Mouse (Mus musculus) embryo, embryonic 10 days (tissue): ENCODE results near the gene Clmp.

Experiments used
- DNase-seq: peaks from one replicate; pipeline ENCODE4 v3.0.0-alpha.2; 2015; ENCODE audit warnings: low spot score

Clmp gene

GRCm38 (mm10) chr9:40685801-40686420 lies at the start of gene Clmp:
TSS of gene Clmp (plus strand) at chr9:40685962.
- peak; percentile 64 for DNase-seq

DNA sequence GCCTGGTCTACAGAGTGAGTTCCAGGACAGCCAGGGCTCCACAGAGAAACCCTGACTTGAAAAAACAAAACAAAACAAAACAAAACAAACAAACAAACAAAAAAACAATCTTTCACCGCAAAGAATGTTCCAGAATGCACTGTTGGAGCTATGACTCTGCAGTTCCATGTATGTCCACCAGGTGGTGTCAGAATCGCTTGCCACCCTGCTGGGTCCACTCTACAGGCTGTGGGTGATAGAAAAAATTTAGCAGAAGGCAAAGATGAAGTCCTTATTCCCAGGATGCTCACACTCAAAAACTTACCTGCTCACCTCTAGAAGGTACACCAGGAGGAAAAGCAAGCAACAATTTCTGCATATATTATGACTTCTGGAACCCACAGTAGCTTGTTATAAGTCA lies 49.7 kb upstream of the Clmp start:
- DNase-seq, result peak; percentile 74

- no peak for DNase-seq
These were observed 47.9 kb upstream of the Clmp start for GRCm38 (mm10) chr9:40637705-40638393.

DNA sequence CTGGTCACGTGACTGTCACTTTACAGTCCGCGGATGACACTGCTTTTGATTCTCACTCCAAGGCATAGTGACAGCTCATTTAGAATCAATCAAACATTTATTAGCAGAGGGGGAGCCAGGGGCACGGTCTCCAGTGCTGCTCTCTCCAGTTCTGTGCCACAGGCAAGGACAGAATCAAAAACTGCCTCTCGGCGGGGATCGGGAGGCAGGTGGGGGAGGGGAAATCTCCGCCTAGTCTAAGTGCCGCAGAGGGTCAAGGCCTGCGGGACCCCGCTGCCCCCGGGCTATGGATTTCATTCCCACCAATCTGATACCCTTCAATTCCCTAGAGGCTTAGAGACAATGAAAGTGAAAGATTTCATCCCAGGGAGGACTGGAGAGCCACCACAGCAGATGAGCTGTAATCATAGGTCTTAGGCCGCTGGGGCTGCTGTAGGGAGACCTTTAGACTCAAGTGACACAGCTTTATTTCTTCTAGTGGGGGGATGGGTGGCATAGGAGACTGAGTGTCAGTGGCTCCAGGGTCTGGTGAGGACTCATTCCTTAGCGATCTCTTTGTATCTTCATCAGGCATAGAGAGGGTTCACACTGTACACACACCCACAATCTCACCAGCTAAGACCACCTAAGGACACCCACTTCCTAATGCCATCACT lies 47.2 kb upstream of the Clmp start:
- DNase-seq, result peak; percentile 79

GRCm38 (mm10) chr9:40639536-40640187 lies 46.1 kb upstream of the Clmp start:
- DNase-seq, result no peak

DNA sequence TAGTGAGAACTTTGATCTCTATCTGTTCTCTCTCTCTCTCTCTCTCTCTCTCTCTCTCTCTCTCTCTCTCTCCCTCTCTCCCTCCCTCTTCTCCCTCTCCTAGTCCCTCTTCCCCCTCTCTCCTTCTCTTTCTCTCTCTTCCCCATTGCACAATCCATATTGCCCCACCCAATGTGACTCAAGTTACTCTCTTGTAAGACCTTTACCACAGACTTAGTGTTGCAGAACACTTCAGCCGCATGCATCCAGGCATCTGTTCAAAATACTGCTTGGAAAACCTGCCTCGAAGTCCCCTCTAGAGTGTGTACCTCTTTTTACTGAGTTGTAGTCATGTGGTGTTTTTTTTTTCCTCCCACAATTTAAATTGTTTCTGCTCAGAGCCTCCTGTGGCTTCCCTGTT lies 44.4 kb upstream of the Clmp start:
- DNase-seq, result no peak

DNA sequence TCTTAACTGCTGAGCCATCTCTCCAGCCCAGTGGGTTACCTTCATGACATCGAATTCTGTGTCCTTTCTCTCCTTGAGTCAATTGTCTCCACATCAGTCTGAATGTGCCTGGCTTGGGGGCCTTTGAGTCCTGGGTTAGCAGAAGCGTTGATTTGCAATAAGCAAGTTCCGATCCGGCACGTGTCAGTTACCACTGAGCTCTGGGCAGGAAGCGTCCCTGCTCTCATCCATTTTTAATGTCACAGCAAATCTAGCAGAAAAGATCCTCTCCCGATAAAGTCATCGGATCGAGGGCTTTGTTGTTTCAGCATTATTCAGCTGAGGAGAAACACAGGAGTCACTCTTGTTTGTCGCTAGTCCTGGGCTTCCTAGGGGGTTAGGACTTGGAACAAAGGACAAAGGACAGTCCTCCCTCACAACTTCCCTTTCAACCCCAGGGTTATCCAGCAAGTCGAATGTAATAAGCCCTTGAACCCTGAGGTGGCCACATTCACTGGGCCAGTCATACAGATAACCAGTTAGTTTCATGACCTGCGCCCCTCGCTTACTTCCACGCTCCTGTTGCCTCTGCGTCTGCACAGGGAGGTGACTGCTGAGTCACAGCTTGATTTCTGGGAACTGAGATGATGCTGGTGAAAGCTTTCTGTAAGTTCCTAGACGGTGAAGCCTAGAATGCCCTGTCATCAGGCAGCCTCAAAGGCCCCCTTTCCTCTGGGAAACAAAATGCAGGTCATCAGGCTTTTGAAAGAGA lies 43.1 kb upstream of the Clmp start:
- peak; percentile 37 for DNase-seq

- DNase-seq, result no peak
These were observed 36.3 kb upstream of the Clmp start for GRCm38 (mm10) chr9:40649444-40649843.

GRCm38 (mm10) chr9:40649983-40650382 lies 35.8 kb upstream of the Clmp start:
- no peak for DNase-seq

GRCm38 (mm10) chr9:40651239-40651859 lies 34.4 kb upstream of the Clmp start:
- DNase-seq, result no peak

GRCm38 (mm10) chr9:40652757-40653156 lies 33.0 kb upstream of the Clmp start:
- no peak for DNase-seq

DNA sequence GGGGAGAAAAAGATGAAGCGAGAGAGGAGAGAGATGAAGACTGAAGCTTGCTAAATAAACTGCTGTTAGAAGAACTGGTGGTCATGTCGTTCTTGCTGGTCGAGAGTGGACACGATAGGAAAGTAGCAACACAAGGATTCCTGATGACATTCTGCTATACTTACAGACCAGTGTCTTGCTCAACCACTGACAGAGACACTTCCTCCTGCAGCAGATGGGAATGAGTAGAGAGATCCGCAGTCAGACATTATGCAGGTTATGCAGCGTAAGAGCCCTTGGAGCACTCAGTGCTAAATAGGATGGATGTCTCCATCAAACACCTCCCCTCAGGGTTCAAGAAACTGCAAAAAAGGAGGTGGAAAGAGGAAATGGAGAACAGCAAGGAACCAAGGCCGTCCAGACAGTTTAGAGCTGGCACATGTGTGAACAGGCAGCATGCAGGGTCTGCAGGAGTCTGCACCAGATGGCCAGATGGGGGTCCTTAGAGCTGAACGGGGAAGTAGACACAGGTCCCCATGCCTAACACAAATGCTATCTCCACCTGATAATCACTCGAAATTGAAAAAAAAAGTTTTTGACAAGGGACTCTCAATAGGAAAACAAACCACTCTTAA lies 19.5 kb upstream of the Clmp start:
- no peak for DNase-seq

DNA sequence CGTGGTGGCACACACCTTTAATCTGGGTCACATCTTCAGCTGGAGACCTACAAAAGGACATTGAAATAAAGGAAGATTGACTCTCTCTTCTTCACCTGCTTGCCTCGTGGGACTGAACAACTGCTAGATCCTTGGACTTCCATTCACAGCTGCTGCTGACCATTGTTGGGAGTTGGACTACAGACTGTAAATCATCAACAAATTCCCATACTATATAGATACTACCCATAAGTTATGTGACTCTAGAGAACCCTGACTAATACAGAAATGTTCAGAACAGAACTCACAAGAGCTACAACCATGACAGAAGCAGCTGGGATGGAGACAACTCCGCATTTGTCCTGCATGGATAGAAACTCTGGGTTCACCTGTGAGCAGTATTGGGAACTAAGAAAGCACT lies 15.4 kb upstream of the Clmp start, which contains the start of gene Gm21915:
TSS of gene Gm21915 (plus strand) at position 301 of the 400 bp plus-strand sequence.
- no peak for DNase-seq

DNA sequence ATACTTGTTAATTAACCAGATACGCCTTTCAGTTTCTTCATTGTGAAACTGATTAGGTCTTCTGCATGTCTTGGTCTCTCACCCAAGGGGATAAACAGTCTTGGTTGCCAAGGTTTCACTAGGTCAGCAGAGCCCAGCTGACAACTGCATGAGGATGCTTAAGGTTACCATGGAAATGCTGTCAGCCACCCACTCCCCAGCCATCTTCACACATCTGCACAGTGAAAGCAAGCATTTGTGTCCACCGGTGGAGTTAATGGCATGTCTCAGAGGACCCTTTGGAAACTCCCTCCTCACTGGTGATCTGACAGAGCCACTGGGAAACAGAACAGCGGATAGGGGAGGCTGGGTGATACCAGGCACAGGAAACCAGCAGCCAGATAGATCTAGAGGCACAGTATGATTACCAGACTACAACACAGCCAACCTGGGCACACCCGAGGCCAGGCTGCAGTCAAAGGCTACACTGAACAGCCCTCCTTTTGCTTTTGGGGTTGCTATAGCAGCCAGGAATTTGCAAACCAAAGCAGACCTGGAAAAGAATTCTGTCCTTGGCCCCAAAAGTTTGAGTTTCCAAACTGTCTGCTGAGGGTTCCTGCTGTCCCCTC lies 14.3 kb upstream of the Clmp start:
- peak; percentile 59 for DNase-seq

GRCm38 (mm10) chr9:40675203-40675958 lies 10.4 kb upstream of the Clmp start:
- no peak for DNase-seq

GRCm38 (mm10) chr9:40678653-40679052 lies 7.1 kb upstream of the Clmp start:
- no peak for DNase-seq

DNA sequence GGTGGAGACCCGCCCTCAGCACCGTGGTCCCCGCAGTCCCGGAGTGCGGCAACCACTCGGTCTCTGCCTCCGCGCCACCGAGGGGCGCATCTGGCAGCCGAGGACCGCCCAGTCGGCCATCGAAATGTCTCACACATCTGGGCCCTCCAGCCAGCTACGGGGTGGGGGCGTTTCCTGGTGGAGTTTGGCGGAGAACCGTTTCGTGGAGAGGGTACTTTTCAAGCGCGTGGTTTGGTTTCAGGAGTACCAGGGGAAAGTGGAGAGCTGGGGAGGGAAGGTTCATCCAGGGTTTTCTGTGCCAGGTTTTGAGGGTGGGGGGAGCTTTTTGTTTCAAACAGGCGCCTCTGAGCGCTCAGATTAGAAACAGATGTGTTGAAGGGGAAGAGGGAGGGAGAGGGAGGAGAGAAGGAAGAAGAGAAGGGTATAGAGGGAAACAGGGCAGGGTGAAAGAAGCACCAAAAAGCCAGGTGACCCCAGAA lies 698 bp downstream of the Clmp start:
- peak; percentile 67 for DNase-seq

- DNase-seq, result no peak
These were observed 1.3 kb downstream of the Clmp start for GRCm38 (mm10) chr9:40687053-40687452.

GRCm38 (mm10) chr9:40687553-40687952 lies 1.8 kb downstream of the Clmp start:
- DNase-seq, result no peak

DNA sequence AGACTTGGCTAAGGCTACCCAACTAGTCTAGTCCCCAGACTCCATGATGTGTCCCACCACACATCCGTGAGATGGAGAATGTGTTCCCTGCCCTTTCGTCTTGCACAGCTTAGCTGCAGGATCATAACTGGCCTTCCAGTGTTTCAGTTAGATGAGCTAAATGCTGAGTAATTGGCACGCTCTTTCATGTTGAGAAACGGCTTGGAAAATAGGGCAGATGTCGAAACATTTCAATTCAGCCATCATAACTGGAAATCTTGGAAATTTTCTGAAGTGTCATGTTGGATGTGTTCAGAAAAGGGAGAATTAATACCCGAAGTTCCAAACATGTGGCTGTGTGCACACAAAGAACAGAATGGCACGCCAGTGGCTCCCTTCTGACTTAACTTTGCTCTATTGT lies 4.7 kb downstream of the Clmp start:
- no peak for DNase-seq
